Mouse (Mus musculus): ENCODE measurements at regions not wholly inside any gene's neighbourhood (a gene's known extent, or its start where the extent isn't known, plus 50 kb on each side); places are given as distances from the start of the nearest gene placed in this dataset.

GRCm38 (mm10) chrX:70261360-70261759 lies 103.5 kb downstream of the Ids start:
- DNase-seq (ENCODE audit: low spot score in 2 of 2): no peak

- DNase-seq (ENCODE audit: low spot score in 2 of 2): no peak
Measured at GRCm38 (mm10) chrX:70216011-70216410, 148.9 kb downstream of the Ids start.

GRCm38 (mm10) chrX:70184427-70185090 lies 180.3 kb downstream of the Ids start:
- DNase-seq (ENCODE audit: low spot score in 2 of 2): no peak

GRCm38 (mm10) chrX:70169737-70170136 lies 195.1 kb downstream of the Ids start:
- no peak for DNase-seq (ENCODE audit: low spot score in 2 of 2)

GRCm38 (mm10) chrX:70161011-70161410 lies 203.9 kb downstream of the Ids start:
- DNase-seq (ENCODE audit: low spot score in 2 of 2): peak; percentile 8 to 12
